ENCODE assay signal across 20 mouse cellular contexts in genomic region chr12:34497702-34498101, GRCm38 (mm10).
DNase-seq lines count a peak whose midpoint lies in the region; ATAC-seq lines count a peak whose summit lies in the region.
"Had no signal": no experiment of that assay in that cellular context is flagged by ENCODE, and none has a peak within 500 bp of the region (broad histone marks: within the 10 kb centered on the region; RNA-seq: fewer than 3 reads in every experiment).

No protein-coding gene starts in this region.

- H3K27me3 ChIP-seq in forebrain, embryonic 15.5 days, result no peaks in the 10 kb centered on the region
- H3K27me3 ChIP-seq: hindbrain, embryonic 15.5 days; neural tube, embryonic 12.5 days had no signal

- peaks cover 25% of the 10 kb centered on the region for H3K4me1 ChIP-seq in forebrain, embryonic 15.5 days
- H3K4me1 ChIP-seq: hindbrain, embryonic 15.5 days; limb, embryonic 10.5 days; neural tube, embryonic 12.5 days had no signal

- ATAC-seq in frontal cortex, adult (ENCODE audit: low TSS enrichment), result peak; percentile 90
- ATAC-seq in forebrain, embryonic 15.5 days (replicated peaks), result peak; percentile 85

- 0 out of 2 replicates have a peak overlapping the region, but pooled peaks have one; percentile 28 for H3K27ac ChIP-seq in forebrain, embryonic 15.5 days (replicated peaks)
- H3K27ac ChIP-seq: hindbrain, embryonic 15.5 days; limb, embryonic 10.5 days; neural tube, embryonic 12.5 days had no signal

- 44% methylated on average over 3 of the region's 3 CpGs for whole genome bisulfite sequencing in forebrain, embryonic 15.5 days

- no peaks in the 10 kb centered on the region for H3K9me3 ChIP-seq in forebrain, embryonic 15.5 days
- H3K9me3 ChIP-seq: hindbrain, embryonic 15.5 days; limb, embryonic 10.5 days; neural tube, embryonic 12.5 days had no signal

- no peak for DNase-seq in frontal cortex, postnatal 10 days (ENCODE audit: low spot score in 2 of 2)
- peak; percentile 57 for DNase-seq in right cerebral cortex, adult 18-20 months
- no peak for DNase-seq in right cerebral cortex, postnatal 25 days
- DNase-seq in adrenal gland, adult (ENCODE audit: inconsistent age in 2 of 2, low spot score in 1 of 2), result no peak
- DNase-seq in adrenal gland, adult 8-10 months, result no peak
- DNase-seq in cerebellum, postnatal 10 days, result no peak
- DNase-seq: adrenal gland, adult 2 months; cerebellum, adult 11-12 months; gastrocnemius, postnatal 14 days; kidney, adult 18-20 months; kidney, postnatal 10 days; lung, adult 2 months; lung, postnatal 36 days; thymus, postnatal 4 days had no signal

- H3K4me3 ChIP-seq in forebrain, embryonic 15.5 days, result no peak overlapping the region
- H3K4me3 ChIP-seq: hindbrain, embryonic 15.5 days; limb, embryonic 10.5 days; neural tube, embryonic 12.5 days had no signal

- H3K9ac ChIP-seq in forebrain, embryonic 15.5 days (replicated peaks), result no peak overlapping the region
- H3K9ac ChIP-seq: hindbrain, embryonic 15.5 days; neural tube, embryonic 12.5 days had no signal

- no peaks in the 10 kb centered on the region for H3K36me3 ChIP-seq in forebrain, embryonic 15.5 days
- H3K36me3 ChIP-seq: hindbrain, embryonic 15.5 days; limb, embryonic 10.5 days; neural tube, embryonic 12.5 days had no signal

- H3K4me2 ChIP-seq in forebrain, embryonic 15.5 days (replicated peaks), result no peak overlapping the region
- H3K4me2 ChIP-seq: hindbrain, embryonic 15.5 days; liver, embryonic 11.5 days; neural tube, embryonic 12.5 days had no signal
